Mouse (Mus musculus): Measurements from ENCODE around the gene Adamts20.

Gene Adamts20

GRCm38 (mm10) chr15:94334586-94334985 is 130.6 kb downstream of the Adamts20 start:
- DNase-seq, result no peak

- DNase-seq, result no peak
Observed at GRCm38 (mm10) chr15:94326626-94327025, 138.6 kb downstream of the Adamts20 start.

GRCm38 (mm10) chr15:94325509-94326181 is 139.6 kb downstream of the Adamts20 start:
- DNase-seq, result peak; percentile 7 to 23

GRCm38 (mm10) chr15:94316171-94316570 is 149.0 kb downstream of the Adamts20 start:
- no peak for DNase-seq

- DNase-seq, result no peak
Observed at GRCm38 (mm10) chr15:94309689-94310088, 155.5 kb downstream of the Adamts20 start.

- DNase-seq, result no peak
Observed at GRCm38 (mm10) chr15:94307888-94308287, 157.3 kb downstream of the Adamts20 start.

GRCm38 (mm10) chr15:94303151-94303550 is 162.1 kb downstream of the Adamts20 start:
- no peak for DNase-seq

GRCm38 (mm10) chr15:94294084-94294483 is 171.1 kb downstream of the Adamts20 start:
- no peak for DNase-seq

- no peak for DNase-seq
Observed at GRCm38 (mm10) chr15:94288015-94288414, 177.2 kb downstream of the Adamts20 start.

- no peak for DNase-seq
Observed at GRCm38 (mm10) chr15:94287495-94287894, 177.7 kb downstream of the Adamts20 start.

GRCm38 (mm10) chr15:94276418-94276817 is 188.8 kb downstream of the Adamts20 start:
- no peak for DNase-seq

- peak; percentile 54 to 79 for DNase-seq
Observed at GRCm38 (mm10) chr15:94265630-94266029, 199.6 kb downstream of the Adamts20 start.

- no peak for DNase-seq
Observed at GRCm38 (mm10) chr15:94264497-94264879, 200.7 kb downstream of the Adamts20 start.

- peak in 1 of 2 experiments; percentile 30 for DNase-seq
Observed at GRCm38 (mm10) chr15:94263866-94264496, 201.2 kb downstream of the Adamts20 start.

- no peak for DNase-seq
Observed at GRCm38 (mm10) chr15:94263241-94263640, 202.0 kb downstream of the Adamts20 start.

- DNase-seq, result no peak
Observed at GRCm38 (mm10) chr15:94259497-94259896, 205.7 kb downstream of the Adamts20 start.

GRCm38 (mm10) chr15:94255538-94255937 is 209.7 kb downstream of the Adamts20 start:
- DNase-seq, result peak; percentile 62 to 70

GRCm38 (mm10) chr15:94254861-94255516 is 210.2 kb downstream of the Adamts20 start:
- DNase-seq, result no peak

GRCm38 (mm10) chr15:94254091-94254860 is 210.9 kb downstream of the Adamts20 start:
- DNase-seq, result peak; percentile 80 to 81

- no peak for DNase-seq
Observed at GRCm38 (mm10) chr15:94252962-94253712, 212.1 kb downstream of the Adamts20 start.

GRCm38 (mm10) chr15:94249766-94250165 is 215.5 kb downstream of the Adamts20 start:
- no peak for DNase-seq

- DNase-seq, result no peak
Observed at GRCm38 (mm10) chr15:94248386-94248785, 216.8 kb downstream of the Adamts20 start.

All from cerebellum, adult 18-20 months (tissue).